Mouse (Mus musculus): ENCODE data around the gene Map1lc3b.

The Map1lc3b gene

DNA sequence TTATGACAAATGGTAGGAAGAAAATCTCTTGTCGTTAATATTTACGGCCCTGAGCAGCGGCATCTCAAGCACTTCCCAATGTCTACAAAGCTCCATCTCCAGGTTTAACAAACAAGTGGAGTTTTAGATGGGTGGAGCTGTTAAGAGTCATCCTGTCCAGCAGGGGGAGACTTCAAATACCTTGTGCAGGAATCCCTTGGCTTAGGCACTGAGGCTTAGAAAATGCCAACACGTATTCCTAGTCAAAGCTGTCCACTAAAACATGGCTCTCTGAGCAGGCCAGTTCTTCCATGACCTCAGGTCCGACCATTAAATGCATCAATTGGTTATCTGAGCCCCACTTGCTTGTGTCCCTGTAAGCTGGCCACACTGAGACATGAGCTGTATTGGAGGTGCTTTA lies 17.5 kb downstream of the Map1lc3b start:
- DNase-seq (ENCODE audit: low read depth, low spot score) = peak; percentile 37

DNA sequence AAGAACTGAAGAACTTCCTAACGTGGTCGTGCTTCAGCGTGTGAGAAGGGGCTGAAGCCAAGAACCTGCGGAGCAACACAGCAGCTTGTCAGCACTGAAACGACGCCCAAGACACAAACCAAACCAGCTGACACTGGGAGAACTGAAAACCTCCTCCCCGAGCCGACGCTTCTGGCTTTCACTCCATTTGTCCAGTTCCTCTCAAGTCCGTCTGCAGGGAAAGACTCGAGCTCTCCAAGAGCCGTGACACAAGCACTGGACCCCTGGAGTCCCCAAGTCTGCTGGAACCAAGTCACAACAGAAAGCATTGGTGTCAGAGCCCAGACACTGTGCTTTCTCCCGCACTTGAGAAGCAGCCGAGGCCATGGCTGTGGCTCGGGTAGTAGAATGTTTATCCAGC lies 19.1 kb downstream of the Map1lc3b start:
- no peak for DNase-seq (ENCODE audit: low read depth, low spot score)

DNA sequence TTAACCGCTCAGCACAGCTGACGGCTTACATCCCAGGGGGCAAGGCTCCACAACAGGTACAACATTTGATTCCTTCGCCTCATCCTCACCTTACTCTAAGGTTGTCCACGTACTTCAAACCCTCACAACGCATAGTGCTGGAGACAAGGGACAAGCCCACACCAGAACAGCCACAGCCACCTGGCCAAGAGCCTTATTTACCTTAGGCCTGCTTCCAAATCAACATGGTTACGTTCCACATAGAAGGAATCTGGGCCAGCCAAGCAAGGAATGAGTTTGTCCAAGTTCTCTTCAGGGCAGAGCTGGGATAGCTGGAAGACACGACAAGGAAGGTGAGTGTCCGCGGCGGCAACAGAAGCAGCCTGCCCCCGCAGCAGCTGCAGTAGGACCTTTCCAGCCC lies 19.8 kb downstream of the Map1lc3b start:
- no peak for DNase-seq (ENCODE audit: low read depth, low spot score)

DNA sequence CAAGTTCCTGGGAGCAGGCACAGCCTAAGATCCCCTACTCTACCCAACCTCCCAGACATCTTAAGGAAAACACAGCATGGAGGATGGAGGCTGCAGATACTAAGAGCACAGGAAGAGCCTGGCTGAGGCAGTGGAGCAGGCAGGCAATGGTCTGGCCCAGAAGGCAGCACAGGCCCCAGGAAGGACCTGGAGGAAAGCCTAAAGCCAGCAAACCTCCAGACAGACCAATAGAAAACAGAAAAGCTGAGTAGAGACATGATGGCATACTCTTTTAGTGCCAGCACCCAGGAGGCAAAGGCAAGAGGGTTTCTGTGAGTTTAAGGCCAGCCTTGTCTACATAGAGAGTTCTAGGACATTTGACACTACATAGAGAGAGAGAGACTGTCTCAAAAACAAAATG lies 23.3 kb downstream of the Map1lc3b start:
- no peak for DNase-seq (ENCODE audit: low read depth, low spot score)

DNA sequence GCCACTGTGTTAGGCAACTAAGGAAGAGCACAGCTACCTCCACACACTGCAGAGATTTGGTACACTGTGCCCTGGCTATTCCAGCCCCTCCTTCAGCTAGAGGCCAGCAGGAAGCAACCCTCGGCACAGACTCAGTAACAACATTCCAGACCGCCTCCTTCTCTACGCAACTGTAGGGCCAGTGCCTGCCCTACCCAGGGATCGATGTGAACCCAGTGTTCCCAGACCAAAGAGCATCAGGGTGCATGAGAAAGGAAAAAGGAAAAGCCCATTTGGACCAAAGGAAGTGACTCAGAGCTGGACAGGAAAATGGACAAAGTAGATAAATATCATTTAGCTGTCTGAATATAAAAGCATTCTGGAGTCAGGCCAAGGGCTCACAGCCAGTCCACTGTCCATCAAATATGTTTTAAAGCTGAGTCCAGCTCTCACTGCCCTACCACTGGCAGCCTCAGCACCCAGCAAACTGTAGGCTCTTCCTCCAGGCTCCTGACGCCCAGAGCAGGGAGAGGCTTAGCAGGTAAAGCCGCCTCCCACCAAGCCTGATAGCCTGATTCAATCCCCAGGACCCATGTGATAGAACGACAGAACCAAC lies 29.3 kb downstream of the Map1lc3b start:
- no peak for DNase-seq (ENCODE audit: low read depth, low spot score)

DNA sequence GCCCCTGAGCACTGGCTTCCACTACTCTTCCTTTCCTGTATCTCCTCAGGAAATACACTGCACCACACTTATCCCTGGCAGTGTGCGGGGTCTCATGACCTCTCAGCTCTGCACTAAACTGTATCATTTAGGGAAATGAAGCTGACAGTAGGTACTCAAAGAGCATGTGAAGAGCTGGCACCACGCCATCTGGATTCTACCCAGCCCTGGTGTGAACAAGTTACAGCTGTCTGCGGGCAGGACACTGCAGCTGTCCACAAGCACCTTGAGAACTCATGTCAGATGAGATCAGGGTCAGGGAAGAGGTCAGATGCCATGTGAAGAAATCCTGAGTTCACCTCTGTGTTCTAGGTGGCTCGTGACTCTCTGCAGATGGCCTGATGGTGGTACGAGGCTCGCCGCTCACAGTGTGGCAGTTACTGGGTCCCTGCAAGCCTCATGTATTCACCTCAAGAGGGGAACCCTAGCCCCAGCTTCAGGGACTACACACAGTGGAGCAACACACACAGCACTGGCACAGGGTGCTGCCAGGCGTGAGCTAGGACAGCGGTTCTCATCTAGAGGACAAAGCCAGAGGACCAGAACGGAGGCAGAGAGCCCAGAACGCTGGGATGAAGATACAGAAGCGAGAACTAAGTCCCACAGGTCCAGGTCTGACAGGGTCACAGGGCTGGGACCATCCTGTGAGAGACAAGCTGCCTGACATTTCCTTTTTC lies 30.8 kb downstream of the Map1lc3b start:
- DNase-seq (ENCODE audit: low read depth, low spot score) = no peak

DNA sequence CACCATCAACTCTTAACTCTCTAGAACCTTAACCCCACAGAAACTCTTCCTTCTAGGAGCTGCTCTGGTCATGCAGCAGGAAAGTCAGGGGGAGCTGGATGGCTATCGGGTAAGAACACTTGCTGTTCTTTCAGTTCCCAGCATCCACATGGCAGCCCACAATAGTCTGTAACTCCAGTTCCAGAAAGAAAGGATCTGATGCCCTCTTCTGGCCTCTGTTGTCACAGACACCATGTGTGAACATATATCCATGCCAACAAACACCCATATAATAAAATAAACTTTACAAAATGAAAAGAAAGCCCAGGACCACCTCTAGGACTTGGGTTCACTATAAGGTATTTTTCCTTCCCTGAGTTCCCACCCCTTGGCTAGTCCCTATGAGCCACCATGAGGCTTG lies 31.7 kb downstream of the Map1lc3b start:
- no peak for DNase-seq (ENCODE audit: low read depth, low spot score)

DNA sequence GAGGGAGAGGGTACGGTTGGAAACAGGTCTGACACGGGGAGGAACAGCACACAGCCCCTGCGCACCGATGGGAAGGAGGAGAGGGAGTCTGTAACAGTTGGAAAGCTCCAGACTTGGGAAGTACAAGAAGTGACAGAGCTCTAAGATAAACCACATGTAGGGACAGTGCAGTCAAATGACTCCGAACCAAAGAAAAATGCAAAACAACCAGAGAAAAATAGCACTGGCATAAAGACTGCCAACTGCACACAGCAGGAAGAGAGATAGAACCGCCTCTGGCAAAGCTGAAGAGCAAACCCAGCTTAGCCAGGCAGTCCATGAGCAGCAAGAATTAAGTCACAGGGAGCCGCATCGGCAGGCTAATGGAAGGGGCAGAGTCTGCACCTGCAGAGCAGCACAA lies 32.9 kb downstream of the Map1lc3b start:
- DNase-seq (ENCODE audit: low read depth, low spot score) = no peak

DNA sequence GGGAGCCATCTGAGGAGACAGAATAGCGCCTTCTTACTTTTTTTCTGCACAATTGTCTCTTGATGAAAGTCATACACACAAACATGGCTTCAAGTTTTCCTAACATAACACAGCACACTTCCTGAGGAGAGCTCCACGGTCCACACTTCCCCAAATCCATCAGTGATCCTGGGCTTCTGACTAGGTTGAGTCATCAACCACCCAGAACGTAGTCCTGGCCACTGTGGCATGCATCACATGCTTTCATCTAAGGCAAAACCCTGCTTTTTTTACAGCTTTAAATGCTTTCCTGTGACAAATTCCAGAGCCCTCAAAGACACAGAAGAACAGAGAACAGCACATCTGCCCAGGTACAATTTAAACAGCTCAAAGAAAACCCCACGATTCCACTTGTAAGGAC lies 38.5 kb downstream of the Map1lc3b start:
- DNase-seq (ENCODE audit: low read depth, low spot score) = no peak

DNA sequence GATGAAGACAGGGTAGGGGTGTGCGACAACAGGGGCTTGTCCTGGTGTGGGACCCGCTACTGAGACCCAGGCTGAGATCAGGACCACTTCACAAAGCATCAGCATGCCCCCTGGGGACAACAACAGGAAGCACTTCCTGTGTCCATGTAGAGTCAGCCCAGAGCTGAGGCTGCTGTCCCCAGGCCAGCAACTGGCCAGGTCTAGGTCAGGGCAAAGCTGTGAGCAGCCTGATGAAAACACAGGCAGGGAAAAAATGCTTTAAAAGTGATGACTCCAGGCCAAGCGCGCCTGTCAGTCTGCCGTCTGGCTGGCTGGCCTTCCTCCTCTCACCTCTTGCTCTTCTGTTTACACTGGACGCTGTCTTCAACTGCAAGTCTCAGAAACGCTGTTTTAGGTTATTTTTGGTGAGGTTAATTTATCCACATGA lies 41.5 kb downstream of the Map1lc3b start:
- no peak for DNase-seq (ENCODE audit: low read depth, low spot score)

DNA sequence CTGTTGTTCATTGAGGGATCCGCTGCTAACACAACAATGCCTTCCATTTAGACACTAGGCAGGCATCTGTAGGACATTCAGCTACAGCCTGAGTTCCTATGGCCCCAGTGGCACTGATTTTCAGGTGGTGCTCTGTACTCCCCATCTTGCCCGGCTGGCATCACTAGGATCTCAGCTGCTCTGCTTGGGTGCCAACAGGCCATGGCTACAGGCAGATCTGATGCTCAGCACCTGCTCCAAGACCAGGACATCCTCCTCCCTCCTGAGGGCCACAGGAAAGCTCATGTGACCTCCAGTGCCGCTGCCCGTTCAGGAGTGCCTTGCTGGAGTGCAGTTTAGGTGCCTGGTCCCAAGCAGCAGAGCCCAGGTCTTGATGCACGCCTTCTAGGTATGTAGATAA lies 42.2 kb downstream of the Map1lc3b start:
- DNase-seq (ENCODE audit: low read depth, low spot score) = no peak

DNA sequence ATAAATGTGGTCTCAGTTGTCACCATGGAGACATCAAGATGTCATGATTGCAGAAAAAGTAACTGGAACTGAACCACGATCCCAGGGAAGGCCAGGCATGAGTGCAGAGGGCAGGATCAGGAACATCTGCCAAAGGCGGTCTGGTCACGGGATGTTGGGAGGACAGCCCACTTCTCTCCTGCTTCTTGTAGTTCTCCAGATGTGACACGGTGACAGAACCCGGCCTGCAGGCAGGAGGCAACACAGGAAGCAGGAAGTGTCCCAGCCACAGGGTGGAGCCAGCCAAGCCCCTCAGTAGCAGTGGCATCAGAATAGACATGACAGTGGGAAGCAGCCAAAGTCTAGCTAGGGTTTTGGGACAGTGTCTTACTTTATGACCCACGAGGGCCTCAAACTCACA lies 45.4 kb downstream of the Map1lc3b start:
- DNase-seq (ENCODE audit: low read depth, low spot score) = peak; percentile 10

DNA sequence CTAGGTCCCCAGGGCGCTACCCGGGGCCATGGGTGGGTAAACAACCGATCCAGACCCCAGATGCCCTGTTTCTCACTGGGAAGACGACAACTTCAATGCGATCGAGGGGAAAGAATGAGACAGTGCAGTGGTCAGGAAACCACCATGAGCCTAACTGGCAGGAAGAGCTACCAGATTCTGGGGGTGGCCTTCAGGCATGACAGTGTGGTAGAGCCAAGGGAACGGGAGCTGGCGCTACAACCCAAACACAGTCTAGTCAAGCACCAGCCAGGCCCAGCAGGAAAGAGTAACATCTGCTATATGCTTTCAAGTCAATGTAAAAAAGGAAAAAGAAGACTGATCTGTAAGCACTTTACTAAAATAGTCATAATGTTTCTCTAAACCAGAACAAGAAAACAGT lies 46.0 kb downstream of the Map1lc3b start:
- DNase-seq (ENCODE audit: low read depth, low spot score) = no peak

DNA sequence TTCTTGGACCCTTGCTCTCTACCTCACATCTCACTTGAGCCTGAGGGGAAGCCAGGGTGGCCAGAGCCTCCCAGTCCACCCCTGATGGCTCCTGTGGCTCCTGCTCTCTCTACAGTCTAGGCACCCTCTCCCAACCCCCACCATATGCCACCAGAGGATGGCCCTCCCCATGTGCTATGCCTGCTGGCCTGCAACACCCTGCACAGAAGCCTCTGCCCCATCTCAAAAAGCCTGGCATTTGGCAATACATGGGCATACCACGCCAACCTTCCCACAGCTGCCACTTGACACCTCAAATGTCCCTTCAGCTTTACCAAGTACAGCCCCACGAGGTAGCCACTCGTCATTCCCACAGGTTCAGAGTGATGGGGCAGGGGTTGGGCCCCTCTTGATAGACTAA lies 52.6 kb downstream of the Map1lc3b start:
- no peak for DNase-seq (ENCODE audit: low read depth, low spot score)

DNA sequence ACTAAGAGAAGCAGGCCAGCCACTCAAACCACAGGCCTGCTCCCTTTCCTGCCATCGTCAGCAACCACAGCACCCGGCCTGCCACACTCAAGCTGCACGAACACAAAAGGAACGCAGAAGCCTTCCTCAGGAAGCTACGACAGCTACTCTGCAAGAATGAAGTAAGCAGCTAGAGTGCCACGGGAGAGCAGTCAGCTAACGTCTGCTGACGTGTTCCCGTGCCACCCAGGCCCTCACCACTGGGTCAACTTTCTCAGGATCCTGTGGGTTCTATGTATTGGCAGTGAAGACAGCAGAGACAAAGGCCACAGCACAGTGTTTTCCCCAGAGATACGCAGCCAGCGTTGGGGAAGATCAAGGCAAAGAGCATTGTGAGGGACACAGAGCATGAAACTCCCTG lies 53.2 kb downstream of the Map1lc3b start:
- DNase-seq (ENCODE audit: low read depth, low spot score) = no peak

DNA sequence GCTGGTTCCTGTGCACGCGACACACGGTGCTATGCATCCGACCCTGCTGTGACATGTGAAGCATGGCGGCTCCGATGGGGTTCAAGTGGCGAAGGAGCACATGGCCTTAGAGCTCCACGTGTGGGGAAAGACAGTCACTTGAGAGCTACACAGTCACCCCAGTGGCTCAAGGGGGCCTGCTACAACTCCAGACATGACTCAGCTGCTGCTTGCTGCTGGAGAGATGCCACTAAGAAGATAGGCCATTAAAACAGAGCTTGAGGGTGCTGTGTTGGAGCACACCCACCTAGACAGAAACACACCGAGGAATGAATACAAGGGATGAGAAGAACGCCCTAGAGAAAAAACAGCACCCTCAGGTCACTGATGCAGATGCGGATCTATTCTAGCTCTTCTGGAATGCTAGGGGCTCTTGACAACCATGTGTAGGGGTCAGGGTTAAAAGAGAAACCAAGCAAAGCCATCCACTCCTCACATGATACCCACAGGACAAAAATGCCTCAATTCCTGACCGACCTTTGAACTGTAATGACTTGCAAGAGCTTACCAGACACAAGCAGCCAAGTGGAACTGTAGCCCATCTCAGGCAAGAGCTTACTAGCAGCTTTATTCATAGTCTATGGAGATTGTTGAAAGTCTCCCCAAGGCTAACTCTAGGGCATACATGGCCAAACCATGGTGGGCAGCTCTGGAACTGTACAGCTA lies 57.5 kb downstream of the Map1lc3b start:
- DNase-seq (ENCODE audit: low read depth, low spot score) = no peak

All from CD4-positive, CD25-positive, alpha-beta regulatory T cell, adult 2 months (primary cell).